Mouse (Mus musculus) thymus, postnatal 14 days (tissue): Measurements from ENCODE around the gene Gm43064.
"Not testable (repeated sequence)": the region's sequence is repeated elsewhere in the genome, so short reads cannot be mapped to it uniquely, and the experiment has no call there.

Experiments used
- DNase-seq: peaks from one replicate; pipeline ENCODE4 v3.0.0; 2021

Gm43064 gene

DNA sequence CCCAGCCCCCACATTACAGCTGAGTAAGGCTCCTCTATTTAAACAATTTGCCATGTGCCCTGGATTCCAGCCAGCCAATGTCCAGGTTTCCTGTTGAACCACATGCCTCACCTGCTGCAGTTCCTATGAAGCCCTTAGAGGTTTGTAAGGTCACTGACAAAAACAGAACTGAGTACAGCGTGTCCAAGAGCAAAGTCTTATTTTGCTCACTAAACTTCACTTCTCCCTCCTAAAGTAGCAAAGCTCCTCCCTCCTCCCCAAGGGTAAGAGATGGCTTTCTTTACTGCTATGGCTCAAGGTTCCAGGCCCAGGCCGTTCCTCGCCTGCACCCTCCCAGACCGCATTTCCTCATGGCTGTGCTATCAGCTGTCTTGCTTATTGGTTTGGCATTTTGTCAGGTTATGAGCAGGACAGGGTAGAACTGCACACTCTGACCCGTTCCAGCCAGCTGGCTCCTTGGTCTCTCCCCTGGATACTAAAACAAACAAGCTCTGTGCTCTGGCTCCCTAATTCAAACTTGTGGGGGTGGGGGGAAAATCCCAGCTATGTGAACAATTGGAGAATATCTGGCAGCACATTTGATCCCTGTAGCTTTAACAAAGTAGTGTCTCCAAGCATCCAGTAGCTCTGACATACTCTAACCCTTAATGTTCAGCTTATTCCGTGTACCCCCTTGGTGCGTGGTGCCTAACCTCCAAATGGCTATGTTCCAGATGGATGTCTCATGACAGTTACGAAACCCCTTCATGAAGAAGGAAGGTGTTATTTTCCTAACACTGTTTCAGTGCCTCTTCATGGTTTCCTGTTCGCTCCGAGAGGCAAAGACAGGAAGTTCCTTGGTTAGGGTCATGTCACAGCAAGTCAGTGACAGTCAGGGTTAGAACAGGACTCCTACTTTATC lies 7.5 kb upstream of the Gm43064 start:
- peak; percentile 60 for DNase-seq

DNA sequence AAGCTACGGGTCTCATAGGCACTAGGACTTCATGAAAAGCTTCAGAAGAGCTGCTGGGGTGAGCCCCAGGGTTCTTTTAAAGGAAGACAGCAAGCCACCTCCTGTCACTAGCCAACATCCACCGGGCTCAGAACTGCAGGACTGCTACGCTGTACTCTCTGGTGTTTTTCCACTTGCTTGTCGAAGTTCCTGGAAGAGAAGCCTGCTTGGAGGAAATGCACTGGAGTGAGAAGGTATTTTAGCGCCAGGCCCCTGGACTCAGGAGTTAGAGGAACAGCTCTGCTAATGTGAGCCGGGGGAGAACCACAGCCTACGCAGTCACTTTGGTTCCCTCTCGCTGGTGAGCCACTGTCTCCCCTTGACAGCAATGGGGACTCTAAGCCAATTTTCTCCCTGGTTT lies 6.5 kb upstream of the Gm43064 start:
- peak; percentile 41 for DNase-seq

DNA sequence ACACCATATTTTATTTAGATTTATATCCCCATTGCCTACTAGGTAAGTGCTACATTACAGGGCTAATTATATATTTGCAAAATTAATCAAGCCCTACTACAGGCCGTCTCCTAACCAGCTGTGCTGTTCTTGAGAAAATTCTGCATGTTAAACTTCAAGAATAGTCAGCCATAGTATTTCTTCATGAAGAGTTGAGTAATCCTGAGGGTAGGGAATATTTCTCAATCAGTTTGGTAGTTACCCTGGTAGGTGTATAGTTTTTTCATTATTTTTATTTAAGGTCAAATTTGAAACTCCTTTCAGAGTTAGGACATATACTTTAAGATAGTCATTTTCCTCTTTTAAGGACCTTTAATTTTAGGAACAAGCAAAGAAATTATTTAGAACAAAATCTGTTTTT lies 3.7 kb upstream of the Gm43064 start:
- DNase-seq: no peak

DNA sequence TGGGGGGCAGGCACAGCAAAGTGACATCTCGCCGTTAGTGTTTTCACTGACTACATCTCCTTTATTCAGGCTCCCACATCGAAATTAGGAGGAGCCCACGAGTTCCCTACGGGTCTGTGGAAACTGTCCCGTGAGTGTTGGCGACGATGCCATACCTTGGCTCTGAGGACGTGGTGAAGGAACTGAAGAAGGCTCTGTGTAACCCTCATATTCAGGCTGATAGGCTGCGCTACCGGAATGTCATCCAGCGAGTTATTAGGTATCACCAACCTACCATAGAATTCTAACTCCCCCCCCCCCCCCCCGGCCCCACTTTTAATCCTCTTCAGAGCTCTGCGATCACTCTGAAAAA lies 402 bp downstream of the Gm43064 start:
- DNase-seq: no peak

DNA sequence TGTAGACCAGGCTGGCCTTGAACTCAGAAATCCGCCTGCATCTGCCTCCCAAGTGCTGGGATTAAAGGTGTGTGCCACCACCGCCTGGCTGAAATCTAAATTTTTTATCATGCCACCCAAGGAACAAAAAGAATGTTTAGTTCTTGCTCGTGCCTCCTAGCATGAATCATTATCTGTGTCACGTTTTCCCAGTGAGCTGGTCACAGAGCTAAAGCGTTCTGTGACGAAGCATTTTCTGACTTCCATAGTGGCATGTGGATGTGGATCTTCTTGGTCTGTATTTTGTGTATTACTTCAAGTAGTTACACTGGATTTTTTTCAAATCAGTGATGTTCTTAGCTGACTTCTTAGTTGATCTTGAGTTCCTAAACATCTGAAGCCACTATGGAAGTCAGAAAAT lies 1.6 kb downstream of the Gm43064 start:
- no peak for DNase-seq

DNA sequence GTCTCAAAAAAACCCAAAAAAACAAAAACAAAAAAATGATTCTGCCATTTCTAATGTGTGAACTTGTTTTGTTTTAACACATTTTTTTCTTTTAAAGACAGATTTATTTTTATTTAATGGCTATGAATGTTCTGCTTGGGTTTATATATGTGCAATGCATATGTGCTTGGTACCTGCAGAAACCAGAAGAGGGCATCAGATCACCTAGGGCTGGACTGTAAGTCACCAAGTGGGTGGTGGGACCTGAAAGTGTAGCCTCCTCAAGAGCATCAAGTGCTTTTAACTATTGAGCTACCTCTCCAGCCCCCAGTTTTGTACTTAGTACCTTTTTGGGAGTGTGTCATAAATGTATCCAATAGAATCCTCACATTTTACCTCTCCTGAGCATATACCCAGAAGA lies 18.2 kb downstream of the Gm43064 start:
- DNase-seq: peak; percentile 34

DNA sequence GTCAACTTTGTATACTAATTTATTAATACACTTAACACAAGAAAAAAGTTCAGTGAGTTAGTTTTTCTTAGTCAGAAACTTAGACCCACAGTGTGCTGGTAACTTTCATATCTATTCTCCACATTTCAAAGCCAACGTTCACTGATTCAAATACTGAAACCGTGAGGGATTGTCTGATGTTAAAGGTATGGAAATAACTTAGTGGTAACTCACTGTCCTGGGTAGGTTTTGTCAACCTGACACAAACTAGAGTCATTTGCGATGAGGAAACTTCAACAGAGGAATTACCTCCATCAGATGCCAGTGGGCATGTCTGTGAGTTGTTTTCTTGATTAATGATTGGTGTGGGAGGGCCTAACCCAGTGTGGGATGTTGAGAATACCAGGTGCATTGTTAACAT lies 19.7 kb downstream of the Gm43064 start:
- no peak for DNase-seq

DNA sequence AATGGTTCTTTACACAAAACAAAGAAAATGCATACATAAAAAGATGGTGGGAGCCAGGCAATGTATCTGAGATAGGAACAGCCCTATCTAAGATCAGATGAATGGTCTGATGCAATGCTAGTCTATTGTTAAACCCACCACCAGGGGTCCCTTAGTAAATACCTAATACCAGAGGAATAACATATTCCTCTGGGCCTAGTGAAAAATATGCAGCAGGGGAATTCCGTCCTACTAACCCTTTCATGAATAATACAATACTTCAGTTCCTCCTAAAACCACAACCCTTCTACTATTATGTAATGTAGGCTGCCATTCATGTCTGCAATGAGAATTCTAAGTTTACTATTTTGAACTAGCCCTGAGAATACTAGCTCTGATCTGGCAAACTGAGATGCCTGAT lies 21.3 kb downstream of the Gm43064 start:
- not testable (repeated sequence) for DNase-seq

DNA sequence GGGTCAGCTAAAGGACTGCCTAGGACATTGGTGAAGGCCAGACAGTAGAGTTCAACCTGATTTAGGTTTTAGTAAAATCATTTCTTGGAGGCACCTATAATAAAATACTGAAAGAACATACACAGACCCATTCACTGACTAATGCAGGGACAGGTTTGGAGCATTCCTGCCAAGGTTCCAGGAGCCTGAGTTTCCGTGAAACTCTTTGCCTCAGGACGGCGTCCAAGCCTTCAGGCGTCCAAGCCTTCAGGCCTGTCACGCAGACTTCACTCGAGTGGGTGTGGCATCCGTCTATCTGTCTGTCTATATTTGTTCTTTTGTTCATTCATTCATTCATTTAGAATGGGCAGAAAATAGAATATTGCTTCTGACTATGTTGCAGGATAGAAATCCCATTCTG lies 21.8 kb downstream of the Gm43064 start:
- DNase-seq: no peak

DNA sequence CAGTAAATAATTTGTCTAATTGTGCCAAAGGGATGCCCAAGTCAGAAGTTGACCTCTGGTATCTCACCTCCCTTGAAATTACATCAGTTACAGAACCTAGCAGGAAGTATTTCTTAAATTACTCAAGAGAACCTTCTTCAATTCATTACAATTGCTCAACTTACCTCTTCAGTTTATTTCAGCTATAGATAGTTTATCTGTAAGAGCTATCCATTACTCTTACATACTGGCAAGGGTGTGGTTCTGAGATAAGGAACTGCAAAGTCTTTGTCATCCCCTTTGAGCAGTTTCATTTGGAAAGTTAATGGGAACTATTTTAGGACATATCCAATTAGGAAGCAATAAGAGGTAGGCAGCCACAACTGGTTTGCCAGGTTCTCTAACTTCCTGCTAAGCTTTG lies 23.1 kb downstream of the Gm43064 start, which contains the start of gene Bcl2l15:
Bcl2l15 (plus strand) TSS at position 176 of the 400 bp plus-strand sequence.
- DNase-seq: no peak

DNA sequence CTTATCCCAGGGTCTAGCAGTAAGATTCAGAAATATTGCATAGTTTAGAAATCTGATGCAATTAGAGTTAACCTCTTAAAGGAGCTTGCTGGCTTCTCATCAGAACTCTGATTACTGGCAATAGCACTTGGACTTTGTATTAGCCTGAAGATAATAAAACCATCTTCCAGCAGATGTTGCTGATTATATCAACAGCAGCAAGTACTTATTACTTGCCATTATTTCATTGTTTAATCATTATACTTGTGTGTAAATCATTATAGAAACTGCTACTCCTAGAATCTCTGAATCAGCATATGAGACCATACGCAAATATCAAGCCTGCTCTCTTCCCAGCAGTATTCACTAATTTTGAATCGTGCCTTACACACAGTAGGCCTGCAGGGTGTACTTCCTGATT lies 24.6 kb downstream of the Gm43064 start:
- no peak for DNase-seq

DNA sequence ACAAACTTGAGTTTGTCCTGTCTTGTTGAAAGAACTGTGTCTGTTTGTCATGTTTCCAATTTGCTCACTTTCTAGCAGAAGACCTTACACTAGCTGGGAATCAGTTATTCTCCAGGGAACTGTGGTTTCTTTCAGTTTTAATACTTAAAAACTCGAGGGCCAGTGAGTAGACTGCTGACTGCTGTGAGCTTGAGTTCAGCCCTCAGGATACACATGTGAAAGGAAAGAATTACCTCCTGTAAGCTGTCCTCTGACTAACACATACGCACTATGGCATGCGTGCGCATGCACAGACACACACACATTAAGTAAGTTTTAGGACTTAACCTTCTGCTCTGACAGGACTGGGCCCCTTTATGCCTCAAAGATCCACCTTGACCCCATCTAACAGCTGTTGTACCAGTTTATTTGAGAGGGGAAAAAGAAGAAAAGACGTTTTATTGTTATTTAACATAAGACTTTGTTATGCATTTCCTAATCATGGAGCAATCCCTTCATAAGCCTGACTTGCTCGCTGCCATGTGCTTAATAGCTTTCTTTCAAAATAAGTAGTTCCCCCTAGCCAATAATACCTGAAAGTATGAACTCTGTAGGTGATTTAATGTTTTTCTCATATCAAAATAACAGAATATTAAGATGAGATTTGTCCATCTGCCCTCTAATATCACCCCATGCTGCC lies 26.0 kb downstream of the Gm43064 start:
- DNase-seq: no peak

DNA sequence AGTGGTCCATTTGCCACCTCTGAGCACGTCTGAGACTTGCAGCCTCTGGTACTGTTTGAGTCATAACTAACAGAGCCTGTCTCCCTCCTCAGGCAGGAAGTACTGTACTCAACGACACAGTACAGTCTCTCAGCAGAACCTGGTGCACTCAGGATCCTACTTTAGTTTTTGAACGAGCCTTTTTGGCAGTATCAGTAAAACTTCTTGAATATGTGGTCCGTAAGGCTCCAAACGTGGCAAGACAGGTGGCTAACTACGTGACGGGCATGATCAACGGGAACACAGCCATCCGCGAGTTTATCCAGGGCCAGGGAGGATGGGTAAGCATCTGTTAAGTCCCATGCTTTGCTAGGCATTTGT lies 26.6 kb downstream of the Gm43064 start:
- no peak for DNase-seq

DNA sequence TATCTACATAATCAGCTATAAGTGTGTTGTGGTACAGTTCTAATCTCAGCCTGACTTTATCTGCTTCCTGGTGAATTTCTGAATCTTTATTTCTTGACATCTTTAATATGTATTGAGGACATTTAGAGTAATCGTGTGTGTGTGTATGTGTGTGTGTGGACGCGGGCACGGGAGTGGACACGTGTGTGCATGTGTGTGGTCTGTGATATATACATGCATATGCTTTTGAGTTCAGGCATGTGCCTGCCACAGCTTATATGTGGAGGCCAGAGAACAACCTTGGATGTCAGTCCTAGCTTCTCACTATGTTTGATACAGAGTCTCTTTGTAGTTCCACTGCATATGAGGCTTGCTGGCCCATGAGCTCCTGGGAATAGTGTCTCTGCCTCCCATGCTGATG lies 27.1 kb downstream of the Gm43064 start:
- DNase-seq: no peak

DNA sequence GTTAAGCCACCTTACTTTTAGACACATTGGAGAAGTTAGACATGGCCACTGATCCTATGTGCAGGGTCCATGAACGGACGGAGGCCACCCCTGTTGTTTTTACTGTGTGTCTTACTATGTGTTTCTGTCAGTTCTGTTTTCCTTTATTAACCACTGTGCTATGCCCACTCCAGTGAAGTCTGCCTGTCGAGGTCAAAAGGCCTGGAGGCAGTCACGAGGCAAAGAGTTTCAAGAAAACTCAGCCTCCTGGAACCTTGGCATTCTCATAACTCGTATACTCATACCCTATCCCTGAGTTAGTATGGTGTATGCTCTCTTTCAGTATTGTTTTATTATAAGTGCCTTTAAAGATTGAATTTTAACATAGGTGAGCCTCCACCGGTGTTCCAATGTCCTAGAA lies 30.3 kb downstream of the Gm43064 start:
- no peak for DNase-seq

DNA sequence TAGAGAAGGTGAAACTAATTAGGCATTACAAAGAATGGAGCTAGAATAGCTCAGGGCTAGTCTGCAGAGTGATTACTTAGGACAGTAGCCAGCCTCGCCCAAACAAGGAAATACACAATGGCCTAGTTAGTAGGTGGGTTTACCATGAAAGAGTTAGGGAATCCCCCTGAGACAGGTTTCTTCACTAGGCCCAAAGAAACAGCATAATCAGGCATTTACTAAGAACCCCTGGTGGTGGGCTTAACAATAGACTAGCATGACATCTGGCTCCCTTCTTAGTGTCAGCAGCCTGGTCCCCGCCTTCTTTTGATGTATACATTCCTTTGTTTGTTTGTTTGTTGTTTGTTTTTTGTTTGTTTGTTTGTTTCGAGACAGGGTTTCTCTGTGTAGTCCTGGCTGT lies 30.8 kb downstream of the Gm43064 start:
- DNase-seq: not testable (repeated sequence)

DNA sequence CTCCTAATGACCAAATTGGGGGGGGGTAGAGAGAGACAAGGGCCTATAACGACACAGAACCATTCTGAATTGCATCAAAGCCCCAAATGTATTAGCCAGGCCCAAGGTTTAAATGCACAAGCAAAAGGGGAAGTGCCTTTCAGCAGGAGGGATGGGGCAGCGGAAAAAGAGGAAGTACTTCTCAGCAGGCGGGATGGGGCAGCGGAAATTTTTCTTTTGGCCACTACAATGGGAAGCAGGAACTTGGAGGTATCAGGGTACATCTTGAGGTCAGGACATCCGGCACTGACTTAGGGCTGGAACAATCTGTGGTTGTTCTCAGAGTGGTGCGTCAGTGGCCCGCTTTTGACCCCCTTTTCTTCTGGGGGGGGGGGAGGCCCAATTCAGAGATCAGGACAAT lies 31.6 kb downstream of the Gm43064 start:
- DNase-seq: not testable (repeated sequence)

DNA sequence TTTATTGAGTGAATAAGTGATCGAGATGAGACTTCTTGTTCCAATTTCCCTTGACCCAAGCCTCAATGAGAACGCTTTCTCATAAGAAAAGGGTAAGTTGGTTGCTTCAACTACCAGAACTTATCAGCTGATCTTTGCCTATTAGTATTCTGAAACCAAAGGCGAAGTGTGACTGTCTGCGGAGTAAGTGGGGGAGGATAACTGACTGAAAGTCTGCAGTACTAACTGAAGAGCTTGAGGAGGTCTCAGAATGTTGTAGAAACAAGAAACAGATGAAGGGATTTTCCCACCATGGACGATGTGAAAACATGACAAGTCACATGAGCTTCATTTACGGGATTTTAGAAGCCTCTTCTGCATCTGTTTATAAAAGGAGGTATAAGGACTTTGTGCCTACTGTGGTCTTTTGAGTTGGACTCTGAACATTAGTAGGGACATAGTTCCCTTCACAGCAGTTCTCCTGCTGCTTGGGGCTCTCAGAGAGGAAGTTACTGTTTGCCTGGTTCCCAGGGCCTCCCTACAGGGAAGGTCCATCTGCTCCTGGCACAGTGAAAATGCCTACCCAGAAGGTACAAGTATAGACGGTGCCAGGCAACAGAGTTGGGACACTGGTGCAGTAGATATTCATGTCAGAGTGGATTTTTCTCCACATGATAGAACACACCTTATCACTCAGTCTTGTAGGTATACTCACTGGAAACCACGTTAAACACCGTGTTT lies 41.4 kb downstream of the Gm43064 start:
- no peak for DNase-seq

DNA sequence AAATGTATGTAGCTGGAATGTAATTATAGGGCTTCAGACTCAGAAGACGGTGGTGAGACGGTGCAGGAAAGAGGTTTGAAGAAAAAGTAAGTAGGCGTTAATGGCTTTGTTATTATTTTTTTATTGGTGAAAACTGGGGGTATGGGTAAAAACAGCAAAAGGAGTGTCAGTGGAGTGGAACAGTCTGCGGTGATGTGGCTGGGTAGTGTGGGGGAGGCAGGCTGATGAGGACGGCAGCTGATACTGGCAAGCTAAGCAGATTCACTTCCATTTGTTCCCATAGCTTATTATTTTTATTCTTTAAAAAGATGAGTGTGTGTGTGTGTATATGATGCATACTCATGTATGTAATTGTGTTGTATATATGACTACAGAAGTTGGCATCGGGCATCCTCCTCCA lies 42.1 kb downstream of the Gm43064 start:
- no peak for DNase-seq

DNA sequence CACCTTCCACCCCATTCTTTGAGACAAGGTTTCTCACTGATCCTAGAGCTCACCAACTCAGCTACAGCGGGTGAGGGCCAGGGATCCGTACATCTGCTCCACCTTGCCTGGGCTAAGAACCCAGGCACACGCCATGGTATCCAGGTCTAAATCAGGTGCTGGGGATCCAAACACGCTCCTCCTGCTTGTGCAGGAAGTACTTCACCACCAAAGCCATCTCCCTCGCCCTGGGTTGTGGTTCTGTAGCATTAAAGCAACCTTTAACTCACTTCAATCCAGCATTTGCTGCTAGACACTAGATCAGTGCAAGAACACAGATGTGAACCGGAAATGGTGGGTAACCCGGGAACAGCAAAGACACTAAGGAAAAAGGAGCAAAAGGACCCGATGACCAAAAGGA lies 42.5 kb downstream of the Gm43064 start:
- no peak for DNase-seq

DNA sequence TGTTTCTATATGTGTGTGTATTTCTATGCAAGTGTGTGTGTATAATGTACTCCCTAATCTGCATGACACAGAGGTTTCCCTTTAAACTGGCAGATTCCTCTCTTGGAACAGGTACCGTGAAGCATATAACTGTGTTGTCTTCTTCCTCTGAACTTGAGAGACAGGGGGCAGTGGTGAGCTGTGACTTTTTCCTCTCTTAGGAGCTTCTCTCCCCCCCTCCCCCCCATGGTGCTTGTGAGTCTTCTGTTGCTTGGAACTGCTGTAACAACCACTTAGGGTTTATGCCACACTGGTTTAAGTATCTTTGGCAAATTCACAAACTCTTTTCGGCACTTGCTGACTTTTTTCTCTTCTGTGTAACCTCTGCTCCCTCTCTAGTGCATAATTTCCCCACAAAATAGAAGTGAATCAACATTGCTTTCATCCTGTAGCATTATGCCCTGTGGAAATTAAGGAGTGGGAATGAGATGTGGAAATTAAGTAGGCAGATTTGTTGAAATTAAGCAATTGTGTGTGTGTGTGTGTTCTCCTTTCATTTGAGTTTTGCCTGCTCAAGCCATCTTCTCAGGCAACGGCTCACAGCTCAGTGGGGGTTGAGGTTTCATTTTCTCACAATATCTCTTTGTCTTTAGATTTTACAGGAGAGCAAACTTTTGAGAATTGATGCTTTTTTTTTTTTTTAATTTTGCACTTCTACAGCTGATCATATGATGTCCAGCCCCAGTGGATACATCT lies 43.4 kb downstream of the Gm43064 start:
- DNase-seq: peak; percentile 92

DNA sequence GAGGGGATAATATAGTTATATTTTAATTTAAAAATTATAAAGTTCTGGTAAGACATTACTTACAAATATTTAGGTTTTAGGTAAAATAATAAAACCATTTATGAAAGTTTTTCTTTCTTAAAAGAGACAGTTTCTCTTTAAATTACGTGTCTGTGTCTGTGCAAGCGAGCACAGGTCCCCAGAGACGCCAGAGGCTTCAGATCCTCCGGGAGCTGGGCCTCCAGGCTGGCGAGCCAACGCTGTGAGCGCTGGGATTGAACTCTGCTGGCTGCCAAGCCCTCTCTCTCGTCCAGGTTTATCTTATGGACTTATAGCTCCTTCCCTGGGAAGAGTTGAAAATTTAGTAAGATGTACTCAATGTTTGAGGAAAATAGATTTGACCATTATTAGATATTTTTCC lies 44.4 kb downstream of the Gm43064 start:
- no peak for DNase-seq
